Mouse (Mus musculus): ENCODE results near the gene F2rl3.

Gene F2rl3

GRCm38 (mm10) chr8:72761322-72762051 is at the start of gene F2rl3:
F2rl3 (plus strand) TSS chr8:72761880.
- DNase-seq (ENCODE audit: low read depth) = peak; percentile 62

GRCm38 (mm10) chr8:72712569-72712968 is 49.1 kb upstream of the F2rl3 start:
- DNase-seq (ENCODE audit: low read depth) = no peak

GRCm38 (mm10) chr8:72716594-72716993 is 45.1 kb upstream of the F2rl3 start:
- DNase-seq (ENCODE audit: low read depth) = no peak

- no peak for DNase-seq (ENCODE audit: low read depth)
These were observed 41.1 kb upstream of the F2rl3 start for GRCm38 (mm10) chr8:72720541-72720940.

- DNase-seq (ENCODE audit: low read depth) = peak; percentile 95
These were observed 38.7 kb upstream of the F2rl3 start, which contains the start of gene Sin3b for GRCm38 (mm10) chr8:72722769-72723650. Sin3b (plus strand) TSS chr8:72723285.

GRCm38 (mm10) chr8:72723651-72724001 is 38.1 kb upstream of the F2rl3 start:
- DNase-seq (ENCODE audit: low read depth) = no peak

GRCm38 (mm10) chr8:72728636-72729035 is 33.0 kb upstream of the F2rl3 start:
- no peak for DNase-seq (ENCODE audit: low read depth)

- peak; percentile 71 for DNase-seq (ENCODE audit: low read depth)
These were observed 26.7 kb upstream of the F2rl3 start for GRCm38 (mm10) chr8:72735001-72735400.

GRCm38 (mm10) chr8:72736868-72737267 is 24.8 kb upstream of the F2rl3 start:
- no peak for DNase-seq (ENCODE audit: low read depth)

- peak; percentile 74 for DNase-seq (ENCODE audit: low read depth)
These were observed 15.6 kb upstream of the F2rl3 start for GRCm38 (mm10) chr8:72746061-72746460.

- DNase-seq (ENCODE audit: low read depth) = no peak
These were observed 11.8 kb upstream of the F2rl3 start for GRCm38 (mm10) chr8:72749846-72750245.

GRCm38 (mm10) chr8:72750266-72750665 is 11.4 kb upstream of the F2rl3 start:
- no peak for DNase-seq (ENCODE audit: low read depth)

GRCm38 (mm10) chr8:72751126-72751525 is 10.6 kb upstream of the F2rl3 start:
- no peak for DNase-seq (ENCODE audit: low read depth)

- no peak for DNase-seq (ENCODE audit: low read depth)
These were observed 9.4 kb upstream of the F2rl3 start for GRCm38 (mm10) chr8:72752289-72752688.

- DNase-seq (ENCODE audit: low read depth) = no peak
These were observed 8.5 kb upstream of the F2rl3 start for GRCm38 (mm10) chr8:72753165-72753564.

GRCm38 (mm10) chr8:72753781-72754180 is 7.9 kb upstream of the F2rl3 start:
- DNase-seq (ENCODE audit: low read depth) = no peak

GRCm38 (mm10) chr8:72756031-72756430 is 5.6 kb upstream of the F2rl3 start:
- no peak for DNase-seq (ENCODE audit: low read depth)

GRCm38 (mm10) chr8:72756771-72757390 is 4.8 kb upstream of the F2rl3 start:
- no peak for DNase-seq (ENCODE audit: low read depth)

GRCm38 (mm10) chr8:72757426-72758195 is 4.1 kb upstream of the F2rl3 start:
- no peak for DNase-seq (ENCODE audit: low read depth)

- no peak for DNase-seq (ENCODE audit: low read depth)
These were observed 3.4 kb upstream of the F2rl3 start for GRCm38 (mm10) chr8:72758310-72758709.

- DNase-seq (ENCODE audit: low read depth) = no peak
These were observed 1.5 kb upstream of the F2rl3 start for GRCm38 (mm10) chr8:72760216-72760615.

- DNase-seq (ENCODE audit: low read depth) = no peak
These were observed 626 bp downstream of the F2rl3 start for GRCm38 (mm10) chr8:72762306-72762705.
